Mouse (Mus musculus): ENCODE data around the gene Krtap4-1.

DNA sequence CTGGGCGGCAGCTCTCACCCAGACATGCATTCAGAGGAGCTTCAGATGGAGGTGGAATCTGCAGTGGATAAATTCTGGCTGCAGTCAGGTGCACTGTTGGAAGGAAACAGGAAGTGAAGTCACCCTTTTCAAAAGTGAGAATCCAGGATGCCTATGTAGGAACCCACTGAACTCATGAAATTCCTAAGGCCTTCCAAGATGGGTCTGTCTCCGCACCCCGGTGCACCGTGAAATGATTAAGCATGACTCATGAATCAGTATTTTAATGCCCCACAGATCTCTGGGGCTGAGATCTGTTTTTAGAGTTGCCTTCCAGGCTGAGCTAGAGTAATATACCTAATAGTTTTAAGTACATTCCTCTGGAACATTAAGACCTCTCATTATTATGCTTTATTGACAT lies 31.2 kb upstream of the Krtap4-1 start:
- TF ChIP-seq POLR2A (IDR thresholded peaks at IDR 0.05; ENCODE audit: control insufficient read depth, low read depth, low read length) = no peak
- no peak for TF ChIP-seq CTCF (IDR thresholded peaks at IDR 0.05; ENCODE audit: control insufficient read depth, insufficient read depth, insufficient replicate concordance, low read depth, low read length)

All from testis, adult 2 months (tissue).